Mouse (Mus musculus): ENCODE data around the gene Coil. TPM values are rescaled to one million over a fixed set of nuclear protein-coding genes. Genes with fewer than 3 reads are reported as not detected.

The Coil gene
- total and polyA plus RNA-seq, 3 experiments: 2.8 to 4.8 (median 4.8) TPM

DNA sequence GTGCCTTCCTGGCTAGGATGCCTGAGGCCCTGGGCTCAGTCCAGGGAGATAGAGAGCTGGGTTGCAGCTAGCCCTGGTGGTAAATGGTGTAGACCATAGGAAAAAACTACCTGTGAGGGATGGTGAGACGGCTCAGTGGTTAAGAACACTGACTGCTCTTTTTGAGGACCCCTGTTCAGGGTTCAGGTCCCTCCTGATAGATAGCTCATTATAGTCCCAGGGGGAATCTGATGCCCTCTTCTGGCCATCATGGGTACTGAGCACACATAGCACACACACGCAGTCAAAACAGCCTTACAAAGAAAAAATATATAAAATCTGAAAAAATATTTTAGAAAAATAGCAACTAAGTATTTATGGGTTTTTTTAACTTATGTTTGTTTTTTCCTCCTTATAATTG is 6.3 kb downstream of the Coil start:
- H3K27ac ChIP-seq: no peak overlapping the region
- WGBS: 97% methylated on average over 2 of the region's 2 CpGs
- H3K9ac ChIP-seq (ENCODE audit: low read depth, low read length): no peak overlapping the region
- H3K4me3 ChIP-seq: no peak overlapping the region
- DNase-seq: no peak
- no peaks in the 10 kb centered on the region for H3K36me3 ChIP-seq (ENCODE audit: control insufficient read depth, insufficient read depth, low read length)
- H3K79me2 ChIP-seq (replicated peaks; ENCODE audit: control insufficient read depth, insufficient read depth, low read length): peaks cover 4% of the 10 kb centered on the region; the same call in 1 of the 2 replicates
- TF ChIP-seq EP300 (IDR thresholded peaks at IDR 0.05; ENCODE audit: insufficient read depth, low read depth, low read length) (no peak), CTCF (IDR thresholded peaks at IDR 0.05) (peak; percentile 72), POLR2A (IDR thresholded peaks at IDR 0.05; ENCODE audit: insufficient read depth, low read depth, low read length) (no peak)
- H3K27me3 ChIP-seq (ENCODE audit: control insufficient read depth, insufficient read depth, low read length): no peaks in the 10 kb centered on the region
- intact Hi-C loops (cut with DNase I): no loop called here
- H3K4me1 ChIP-seq (ENCODE audit: control insufficient read depth, insufficient read depth, low read length): peaks cover 4% of the 10 kb centered on the region

DNA sequence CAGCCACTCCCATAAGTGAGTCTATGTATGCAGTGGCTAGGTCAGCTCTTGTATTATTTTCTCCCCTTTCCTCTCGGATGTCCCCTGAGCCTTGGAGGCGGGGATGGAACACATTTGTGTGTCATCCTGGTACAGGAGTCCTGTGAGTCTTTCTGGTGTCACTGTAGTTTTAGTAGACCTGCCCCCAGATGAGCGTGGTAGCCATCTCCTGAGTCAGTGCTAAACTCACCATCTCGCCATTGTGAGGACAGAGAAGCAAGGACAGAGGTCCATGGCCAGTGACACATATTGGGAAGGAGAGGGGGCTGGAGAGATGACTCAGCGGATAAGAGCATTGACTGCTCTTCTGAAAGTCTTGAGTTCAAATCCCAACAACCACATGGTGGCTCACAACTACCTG is 7.1 kb downstream of the Coil start:
- no peak overlapping the region for H3K4me3 ChIP-seq
- no peaks in the 10 kb centered on the region for H3K27me3 ChIP-seq (ENCODE audit: control insufficient read depth, insufficient read depth, low read length)
- no peaks in the 10 kb centered on the region for H3K36me3 ChIP-seq (ENCODE audit: control insufficient read depth, insufficient read depth, low read length)
- peaks cover 4% of the 10 kb centered on the region; the same call in 1 of the 2 replicates for H3K79me2 ChIP-seq (replicated peaks; ENCODE audit: control insufficient read depth, insufficient read depth, low read length)
- intact Hi-C loops (cut with DNase I): no loop called here
- DNase-seq: no peak
- TF ChIP-seq EP300 (IDR thresholded peaks at IDR 0.05; ENCODE audit: insufficient read depth, low read depth, low read length) (no peak), POLR2A (IDR thresholded peaks at IDR 0.05; ENCODE audit: insufficient read depth, low read depth, low read length) (no peak), CTCF (IDR thresholded peaks at IDR 0.05) (no peak)
- H3K9ac ChIP-seq (ENCODE audit: low read depth, low read length): no peak overlapping the region
- H3K4me1 ChIP-seq (ENCODE audit: control insufficient read depth, insufficient read depth, low read length): peaks cover 4% of the 10 kb centered on the region
- H3K27ac ChIP-seq: no peak overlapping the region
- WGBS: 94% methylated on average over 5 of the region's 5 CpGs

DNA sequence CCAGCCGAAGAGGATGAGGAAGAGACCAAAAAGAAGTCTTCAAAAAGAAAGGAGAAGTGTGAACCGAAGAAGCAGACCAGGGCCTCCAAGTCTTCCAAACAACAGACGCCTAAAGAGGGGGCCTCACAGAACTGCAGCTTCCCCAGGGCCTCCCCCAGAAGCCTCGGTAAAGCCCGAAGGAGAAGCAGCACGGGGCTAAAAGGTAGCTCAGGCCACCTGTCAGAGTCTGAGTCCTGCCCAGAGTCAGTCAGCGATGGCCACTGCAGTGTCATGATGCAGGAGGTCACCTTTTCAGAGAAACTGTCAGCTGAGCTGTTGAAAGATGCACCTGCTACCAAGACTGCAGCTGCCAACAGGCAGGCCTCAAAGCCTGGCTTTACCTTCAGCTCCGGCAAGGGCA is 11.3 kb downstream of the Coil start:
- Histone ChIP-seq H3K9ac (ENCODE audit: low read depth, low read length) (no peak overlapping the region), H3K27ac (no peak overlapping the region), H3K36me3 (ENCODE audit: control insufficient read depth, insufficient read depth, low read length) (no peaks in the 10 kb centered on the region), H3K79me2 (replicated peaks; ENCODE audit: control insufficient read depth, insufficient read depth, low read length) (peaks cover 4% of the 10 kb centered on the region; the same call in 1 of the 2 replicates), H3K4me1 (ENCODE audit: control insufficient read depth, insufficient read depth, low read length) (no peaks in the 10 kb centered on the region), H3K4me3 (no peak overlapping the region), H3K27me3 (ENCODE audit: control insufficient read depth, insufficient read depth, low read length) (no peaks in the 10 kb centered on the region)
- DNase-seq: no peak
- WGBS: 84% methylated on average over 8 of the region's 8 CpGs
- intact Hi-C loops (cut with DNase I): loop anchor here (10.0 kb wide), 1 partner anchor 323 kb away; the partner anchor contains the start of gene Nog
- TF ChIP-seq EP300 (IDR thresholded peaks at IDR 0.05; ENCODE audit: insufficient read depth, low read depth, low read length): no peak
- TF ChIP-seq POLR2A (IDR thresholded peaks at IDR 0.05; ENCODE audit: insufficient read depth, low read depth, low read length): no peak
- TF ChIP-seq CTCF (IDR thresholded peaks at IDR 0.05): no peak

DNA sequence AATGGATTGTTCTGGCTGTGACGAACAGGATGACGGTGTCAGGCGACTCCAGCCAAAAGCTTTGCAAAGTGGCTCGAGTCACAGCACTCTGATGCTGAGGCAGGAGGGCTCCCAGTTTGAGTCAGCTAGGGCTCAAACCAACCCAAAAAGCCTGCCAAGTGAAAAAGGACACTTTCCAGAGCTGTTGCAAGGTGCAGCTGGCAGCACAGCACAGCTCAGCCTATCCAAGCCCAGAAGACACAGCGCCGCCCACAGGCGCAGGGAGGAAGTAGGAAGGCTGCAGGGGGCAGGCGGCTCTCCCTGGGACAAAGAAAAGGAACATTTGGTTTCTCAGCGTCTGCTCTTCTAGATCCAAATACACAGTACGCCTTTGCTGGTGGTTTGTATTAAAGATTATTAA is 16.6 kb downstream of the Coil start:
- no peaks in the 10 kb centered on the region for H3K79me2 ChIP-seq (replicated peaks; ENCODE audit: control insufficient read depth, insufficient read depth, low read length)
- intact Hi-C loops (cut with DNase I): loop anchor here (10.0 kb wide), 1 partner anchor 318 kb away; the partner anchor contains the start of gene Nog
- no peaks in the 10 kb centered on the region for H3K27me3 ChIP-seq (ENCODE audit: control insufficient read depth, insufficient read depth, low read length)
- H3K4me1 ChIP-seq (ENCODE audit: control insufficient read depth, insufficient read depth, low read length): no peaks in the 10 kb centered on the region; the same call in 1 of the 2 replicates
- DNase-seq: no peak
- H3K27ac ChIP-seq: no peak overlapping the region
- no peaks in the 10 kb centered on the region for H3K36me3 ChIP-seq (ENCODE audit: control insufficient read depth, insufficient read depth, low read length)
- WGBS: 86% methylated on average over 10 of the region's 10 CpGs
- H3K9ac ChIP-seq (ENCODE audit: low read depth, low read length): no peak overlapping the region
- no peak overlapping the region for H3K4me3 ChIP-seq
- TF ChIP-seq CTCF (IDR thresholded peaks at IDR 0.05): no peak
- TF ChIP-seq POLR2A (IDR thresholded peaks at IDR 0.05; ENCODE audit: insufficient read depth, low read depth, low read length): no peak
- no peak for TF ChIP-seq EP300 (IDR thresholded peaks at IDR 0.05; ENCODE audit: insufficient read depth, low read depth, low read length)

DNA sequence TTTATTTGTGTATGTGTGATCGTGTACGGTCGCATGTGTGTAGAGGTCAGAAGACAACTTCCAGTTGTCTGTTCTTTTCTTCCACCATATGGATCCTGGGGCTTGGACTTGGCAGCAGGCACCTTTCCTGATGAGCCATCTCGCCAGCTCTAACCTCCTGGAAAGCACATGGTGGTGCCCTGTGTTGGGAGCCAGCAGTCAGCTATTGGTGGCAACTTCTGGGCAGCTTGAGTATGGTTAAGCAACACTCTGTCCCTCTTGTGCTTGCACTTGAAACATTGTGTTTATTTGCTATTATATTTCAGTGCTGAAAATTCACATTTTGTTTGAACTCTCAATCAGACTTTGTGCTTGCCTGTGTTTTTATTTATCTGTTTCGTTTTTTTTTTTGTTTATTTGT is 18.9 kb downstream of the Coil start:
- Histone ChIP-seq H3K4me3 (no peak overlapping the region), H3K36me3 (ENCODE audit: control insufficient read depth, insufficient read depth, low read length) (no peaks in the 10 kb centered on the region), H3K27ac (no peak overlapping the region), H3K79me2 (replicated peaks; ENCODE audit: control insufficient read depth, insufficient read depth, low read length) (no peaks in the 10 kb centered on the region), H3K4me1 (ENCODE audit: control insufficient read depth, insufficient read depth, low read length) (peaks cover under 1% of the 10 kb centered on the region; the same call in 1 of the 2 replicates), H3K27me3 (ENCODE audit: control insufficient read depth, insufficient read depth, low read length) (no peaks in the 10 kb centered on the region), H3K9ac (ENCODE audit: low read depth, low read length) (no peak overlapping the region)
- TF ChIP-seq POLR2A (IDR thresholded peaks at IDR 0.05; ENCODE audit: insufficient read depth, low read depth, low read length) (no peak), CTCF (IDR thresholded peaks at IDR 0.05) (no peak), EP300 (IDR thresholded peaks at IDR 0.05; ENCODE audit: insufficient read depth, low read depth, low read length) (no peak)
- WGBS: 75% methylated on average over 5 of the region's 5 CpGs
- DNase-seq: no peak
- intact Hi-C loops (cut with DNase I): loop anchor here (1.0 to 10.0 kb wide), 2 partner anchors 80 to 316 kb away; partner anchors contain the start of gene Nog

DNA sequence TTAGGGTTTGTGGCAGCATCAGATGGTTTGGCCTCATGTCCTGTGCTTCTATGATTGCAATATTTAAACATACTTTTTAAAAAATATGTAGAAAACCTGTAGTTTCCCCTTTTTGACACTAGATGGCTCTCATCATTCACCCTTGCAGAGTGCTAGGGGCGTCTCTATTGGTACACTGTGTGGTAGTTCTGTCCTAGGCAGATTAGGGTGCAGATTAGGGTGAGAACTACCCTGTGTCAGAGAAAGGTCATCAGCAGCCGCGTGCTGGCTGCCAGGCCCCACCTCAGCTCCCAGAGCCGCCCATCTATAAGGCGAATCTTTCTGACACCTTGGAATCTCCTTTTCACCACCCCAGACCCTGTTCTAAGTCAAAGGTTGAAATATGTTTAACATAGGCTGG is 19.5 kb downstream of the Coil start:
- no peak for DNase-seq
- Histone ChIP-seq H3K4me3 (no peak overlapping the region), H3K79me2 (replicated peaks; ENCODE audit: control insufficient read depth, insufficient read depth, low read length) (no peaks in the 10 kb centered on the region), H3K9ac (ENCODE audit: low read depth, low read length) (no peak overlapping the region), H3K27ac (no peak overlapping the region), H3K4me1 (ENCODE audit: control insufficient read depth, insufficient read depth, low read length) (peaks cover 2% of the 10 kb centered on the region; the same call in 1 of the 2 replicates), H3K36me3 (ENCODE audit: control insufficient read depth, insufficient read depth, low read length) (no peaks in the 10 kb centered on the region), H3K27me3 (ENCODE audit: control insufficient read depth, insufficient read depth, low read length) (no peaks in the 10 kb centered on the region)
- WGBS: 51% methylated on average over 5 of the region's 5 CpGs
- TF ChIP-seq POLR2A (IDR thresholded peaks at IDR 0.05; ENCODE audit: insufficient read depth, low read depth, low read length) (no peak), CTCF (IDR thresholded peaks at IDR 0.05) (peak; percentile 83), EP300 (IDR thresholded peaks at IDR 0.05; ENCODE audit: insufficient read depth, low read depth, low read length) (no peak)
- intact Hi-C loops (cut with DNase I): loop anchor here (1.0 to 10.0 kb wide), 2 partner anchors 80 to 315 kb away; partner anchors contain the start of gene Nog

Data from heart, adult 2 months (tissue).